Mouse (Mus musculus) limb, embryonic 13.5 days (tissue): Measurements from ENCODE around the gene Ap4s1. TPM values are rescaled to one million over a fixed set of nuclear protein-coding genes. Genes with fewer than 3 reads are reported as not detected.

Experiments used
- ATAC-seq: fragments of 200-750 bp; cut with Nextera tagmentation; 2 replicates; pipeline ENCODE4 v1.8.0; 2017; ENCODE audit warnings: low read depth, moderate number of reproducible peaks, moderate TSS enrichment; ENCODE audit not compliant: low FRiP score
- H3K27ac ChIP-seq: fragments of 300-500 bp; sonication (generic); 2 replicates; pipeline ENCODE4 v1.5.1; 2015; ENCODE audit warnings: inconsistent platforms, mild to moderate bottlenecking, moderate library complexity
- H3K27me3 ChIP-seq: fragments of 300-500 bp; sonication (generic); 2 replicates; pipeline ENCODE4 v1.6.1; 2015; ENCODE audit warnings: mild to moderate bottlenecking, inconsistent platforms
- H3K36me3 ChIP-seq: fragments of 300-500 bp; sonication (generic); 2 replicates; pipeline ENCODE4 v1.6.1; 2015; ENCODE audit warnings: inconsistent platforms, mild to moderate bottlenecking, moderate library complexity
- H3K4me1 ChIP-seq: fragments of 300-500 bp; sonication (generic); 2 replicates; pipeline ENCODE4 v1.6.1; 2015; ENCODE audit warnings: inconsistent platforms
- H3K4me2 ChIP-seq: fragments of 300-500 bp; sonication (generic); replicated peaks from 2 replicates; pipeline ENCODE4 v1.6.1; 2015; ENCODE audit warnings: inconsistent platforms, mild to moderate bottlenecking, moderate library complexity
- H3K4me3 ChIP-seq: fragments of 300-500 bp; sonication (generic); 2 replicates; pipeline ENCODE4 v1.5.1; 2015; ENCODE audit warnings: moderate library complexity, mild to moderate bottlenecking, inconsistent platforms
- H3K9ac ChIP-seq: fragments of 300-500 bp; sonication (generic); 2 replicates; pipeline ENCODE4 v1.6.1; 2015; ENCODE audit warnings: mild to moderate bottlenecking, inconsistent platforms
- H3K9me3 ChIP-seq: fragments of 300-500 bp; sonication (generic); 2 replicates; pipeline ENCODE4 v1.6.1; 2016; ENCODE audit warnings: inconsistent platforms
- WGBS: fragments of 180-500 bp; shearing (Covaris S2); methylation state at CpG from one replicate; pipeline ENCODE4 v1.1.7; 2015; 5-methylcytosine and 5-hydroxymethylcytosine counted together
- polyA plus RNA-seq: library from polyadenylated mRNA; unstranded; fragments of >200 nt; fragmentation: Nextera tagmentation; extraction: Ambion mirVana; gene quantifications from 2 replicates; pipeline ENCODE4 v1.2.1, GENCODE M21; 2015

Gene Ap4s1
- polyA plus RNA-seq, 1 experiment from 2014 or later = 30.2 TPM

DNA sequence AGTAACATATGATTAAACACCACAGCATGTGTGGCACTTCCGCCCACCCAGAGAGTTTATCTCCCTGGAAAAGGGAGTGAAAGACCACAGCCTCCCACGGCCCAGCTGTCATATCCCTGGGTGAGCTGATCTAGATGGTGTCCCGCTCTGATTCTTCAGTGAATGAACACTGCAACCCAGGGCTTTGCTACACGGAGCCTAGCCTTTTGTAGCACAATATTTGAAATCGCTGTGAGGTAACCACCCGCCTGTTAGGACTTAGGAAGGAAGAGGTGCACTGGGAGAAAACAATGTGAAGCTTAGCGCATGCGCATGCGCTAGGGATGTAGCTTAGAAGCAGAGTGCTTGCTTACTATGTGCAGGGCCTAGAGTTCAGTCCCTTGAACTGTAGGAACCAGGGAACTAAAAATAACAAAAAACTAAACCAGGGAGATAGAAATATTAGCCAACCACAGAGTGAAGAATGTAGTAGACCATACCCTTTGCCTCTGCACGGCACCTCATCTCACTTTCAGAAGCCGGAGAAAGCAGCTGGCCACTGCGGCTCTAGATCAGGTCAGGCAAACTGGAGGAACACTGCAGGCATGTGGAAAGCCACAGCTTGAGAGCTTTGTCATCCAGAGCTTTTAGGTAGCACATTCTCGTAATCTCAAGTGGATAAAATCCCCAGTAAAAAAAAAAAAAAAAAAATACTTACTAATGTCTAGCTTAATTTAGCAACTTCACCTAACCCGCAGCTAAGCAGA is 18.3 kb downstream of the Ap4s1 start:
- peak; percentile 38; the same call in 1 of the 2 replicates for ATAC-seq
- 73% methylated on average over 14 of the region's 14 CpGs for WGBS
- Histone ChIP-seq H3K9ac (no peak overlapping the region), H3K4me1 (no peaks in the 10 kb centered on the region), H3K4me3 (no peak overlapping the region), H3K4me2 (no peak overlapping the region), H3K27ac (no peak overlapping the region), H3K36me3 (no peaks in the 10 kb centered on the region), H3K27me3 (no peaks in the 10 kb centered on the region), H3K9me3 (no peaks in the 10 kb centered on the region)

DNA sequence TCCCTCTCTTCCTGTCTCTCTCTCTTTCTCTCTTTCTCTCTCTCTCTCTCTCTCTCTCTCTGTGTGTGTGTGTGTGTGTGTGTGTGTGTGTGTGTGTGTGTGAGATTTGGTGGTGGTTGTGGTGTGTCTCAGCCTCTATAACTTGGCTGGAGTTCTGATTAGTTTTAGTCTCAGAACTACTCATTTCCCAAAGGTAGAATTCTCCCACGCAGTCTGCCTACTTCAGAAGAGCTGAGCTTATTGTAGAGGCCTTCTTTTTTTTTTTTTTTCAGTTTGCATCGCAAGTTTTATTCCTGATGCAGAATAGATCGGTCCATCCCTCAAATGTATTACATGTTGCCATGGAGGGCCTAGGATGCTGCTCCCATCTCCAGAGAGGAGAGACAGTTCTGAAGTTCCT is 18.9 kb downstream of the Ap4s1 start:
- Histone ChIP-seq H3K4me2 (no peak overlapping the region), H3K27ac (no peak overlapping the region), H3K36me3 (no peaks in the 10 kb centered on the region), H3K4me1 (no peaks in the 10 kb centered on the region), H3K9ac (no peak overlapping the region), H3K27me3 (no peaks in the 10 kb centered on the region), H3K9me3 (no peaks in the 10 kb centered on the region), H3K4me3 (no peak overlapping the region)
- WGBS = 80% methylated on average over 3 of the region's 3 CpGs
- no peak for ATAC-seq

DNA sequence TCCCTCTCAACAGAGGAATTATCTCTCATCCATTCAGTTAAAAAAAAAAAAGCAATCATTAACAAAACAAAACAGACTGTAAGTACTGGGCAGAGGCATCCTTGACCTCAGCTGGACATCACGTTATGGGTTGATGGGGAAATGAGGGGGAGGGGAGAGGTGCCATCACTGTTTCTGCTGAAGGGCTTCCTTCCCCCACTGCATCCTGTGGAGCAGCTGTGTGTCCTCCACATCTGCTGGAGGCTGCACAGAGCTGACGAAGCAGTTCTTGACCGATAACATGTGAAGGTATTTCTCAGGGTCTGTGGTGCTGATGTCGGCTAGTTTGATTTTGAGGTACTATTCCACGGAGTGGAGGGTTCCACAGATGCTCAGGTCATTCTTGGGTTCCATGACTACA is 19.3 kb downstream of the Ap4s1 start:
- H3K36me3 ChIP-seq = no peaks in the 10 kb centered on the region
- no peaks in the 10 kb centered on the region for H3K4me1 ChIP-seq
- no peaks in the 10 kb centered on the region for H3K9me3 ChIP-seq
- H3K27me3 ChIP-seq = no peaks in the 10 kb centered on the region
- no peak overlapping the region for H3K27ac ChIP-seq
- 73% methylated on average over 5 of the region's 5 CpGs for WGBS
- H3K4me3 ChIP-seq = no peak overlapping the region
- no peak for ATAC-seq
- H3K9ac ChIP-seq = no peak overlapping the region
- H3K4me2 ChIP-seq = no peak overlapping the region

DNA sequence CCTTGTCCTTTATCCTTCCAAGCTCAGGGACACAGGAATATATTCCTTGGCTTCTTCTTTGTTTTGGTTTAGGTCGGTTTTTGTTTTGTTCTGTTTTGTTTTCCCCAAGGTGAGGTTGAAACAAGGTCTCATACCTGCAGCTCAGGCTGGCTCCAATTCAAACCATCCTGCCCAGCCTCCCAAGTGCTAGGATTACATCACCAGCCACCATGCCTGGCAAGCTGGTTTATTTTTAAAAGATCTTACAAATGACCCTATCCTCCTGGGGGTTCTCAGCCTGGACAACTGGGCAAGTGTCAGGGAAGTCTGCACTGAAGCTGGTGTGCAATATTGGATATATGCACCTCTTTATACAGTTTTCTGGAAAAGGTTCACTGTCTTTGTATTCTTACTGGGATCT is 21.9 kb downstream of the Ap4s1 start:
- no peaks in the 10 kb centered on the region for H3K36me3 ChIP-seq
- no peaks in the 10 kb centered on the region for H3K27me3 ChIP-seq
- H3K4me3 ChIP-seq = no peak overlapping the region
- no peak overlapping the region for H3K4me2 ChIP-seq
- H3K9me3 ChIP-seq = no peaks in the 10 kb centered on the region
- H3K9ac ChIP-seq = no peak overlapping the region
- 82% methylated on average over 1 of the region's 1 CpGs for WGBS
- H3K27ac ChIP-seq = no peak overlapping the region
- no peak for ATAC-seq
- H3K4me1 ChIP-seq = no peaks in the 10 kb centered on the region

DNA sequence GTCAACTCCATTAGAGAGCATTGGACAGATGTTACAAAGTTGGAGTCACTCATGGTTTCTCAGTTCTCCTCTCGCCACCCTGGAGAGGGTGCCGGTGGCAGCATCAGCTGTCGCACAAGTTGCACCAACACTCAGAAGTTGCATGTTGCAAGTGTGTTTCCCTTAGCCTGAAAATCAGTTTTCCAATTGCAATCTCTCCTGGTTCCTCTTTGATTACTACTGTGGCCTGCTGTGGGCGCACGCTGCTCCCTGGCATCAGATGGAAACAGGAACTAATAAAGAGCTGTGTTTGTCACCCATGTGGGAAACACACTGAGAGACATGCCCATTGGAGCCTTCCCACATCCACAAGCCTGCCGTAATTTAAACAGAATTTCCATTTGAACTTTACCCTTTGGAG is 27.8 kb downstream of the Ap4s1 start:
- 80% methylated on average over 6 of the region's 6 CpGs for WGBS

DNA sequence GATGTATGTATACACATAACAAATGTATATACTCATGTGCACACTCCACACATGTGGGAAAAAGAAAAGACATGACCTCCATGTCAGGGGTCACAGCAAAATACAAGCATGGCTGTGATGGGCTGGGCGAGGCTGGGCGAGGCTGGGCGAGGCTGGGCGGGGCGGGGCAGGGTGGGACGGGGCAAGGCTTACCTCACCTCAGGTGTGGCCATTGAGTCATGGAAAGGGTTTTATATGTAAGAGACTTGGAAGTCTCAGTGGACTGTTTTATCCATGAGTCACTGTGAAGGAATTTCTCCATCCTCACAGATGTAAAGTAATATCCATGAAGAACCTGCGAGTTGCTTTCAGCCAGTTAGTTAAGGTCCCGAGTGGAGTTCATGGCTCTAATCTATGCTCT is 31.0 kb downstream of the Ap4s1 start:
- no peaks in the 10 kb centered on the region for H3K4me1 ChIP-seq
- no peaks in the 10 kb centered on the region for H3K27me3 ChIP-seq
- ATAC-seq = no peak
- no peak overlapping the region for H3K27ac ChIP-seq
- H3K4me2 ChIP-seq = no peak overlapping the region
- H3K9ac ChIP-seq = no peak overlapping the region
- no peak overlapping the region for H3K4me3 ChIP-seq
- 88% methylated on average over 8 of the region's 8 CpGs for WGBS
- H3K9me3 ChIP-seq = no peaks in the 10 kb centered on the region
- H3K36me3 ChIP-seq = peaks cover 14% of the 10 kb centered on the region

More for the DNA sequence above, 27.8 kb downstream of the Ap4s1 start:
- ATAC-seq = no peak
- Histone ChIP-seq H3K27me3 (no peaks in the 10 kb centered on the region), H3K27ac (no peak overlapping the region), H3K36me3 (peaks cover 9% of the 10 kb centered on the region), H3K4me2 (no peak overlapping the region), H3K4me3 (no peak overlapping the region), H3K9me3 (no peaks in the 10 kb centered on the region), H3K4me1 (no peaks in the 10 kb centered on the region), H3K9ac (no peak overlapping the region)

DNA sequence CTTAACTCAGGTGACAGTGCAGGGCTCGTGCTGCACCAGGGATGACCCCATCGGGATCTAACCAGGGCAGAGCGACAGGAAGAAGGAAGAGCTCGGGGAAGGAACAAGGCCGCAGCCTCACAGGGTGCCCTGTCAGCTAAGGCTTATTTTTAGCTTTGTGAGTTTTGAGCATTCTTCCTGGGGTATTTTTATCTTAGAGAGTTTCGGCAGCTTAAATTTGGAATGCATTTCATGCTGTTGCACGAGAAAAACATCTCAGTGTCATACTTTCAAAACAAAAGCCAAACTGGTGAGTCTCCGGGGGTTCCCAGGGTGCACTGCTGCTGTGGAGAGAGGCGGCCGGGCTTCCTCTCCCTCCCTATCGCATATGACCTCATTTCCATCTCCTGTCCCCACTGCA is 38.2 kb downstream of the Ap4s1 start:
- Histone ChIP-seq H3K36me3 (peaks cover 11% of the 10 kb centered on the region), H3K4me2 (no peak overlapping the region), H3K9ac (no peak overlapping the region), H3K9me3 (no peaks in the 10 kb centered on the region), H3K4me1 (0 out of 2 replicates have a peak, but pooled peaks cover 1% of the 10 kb centered on the region), H3K27me3 (no peaks in the 10 kb centered on the region), H3K27ac (peak overlapping the region; percentile 28; the same call in 1 of the 2 replicates), H3K4me3 (no peak overlapping the region)
- ATAC-seq = no peak
- 75% methylated on average over 11 of the region's 11 CpGs for WGBS

DNA sequence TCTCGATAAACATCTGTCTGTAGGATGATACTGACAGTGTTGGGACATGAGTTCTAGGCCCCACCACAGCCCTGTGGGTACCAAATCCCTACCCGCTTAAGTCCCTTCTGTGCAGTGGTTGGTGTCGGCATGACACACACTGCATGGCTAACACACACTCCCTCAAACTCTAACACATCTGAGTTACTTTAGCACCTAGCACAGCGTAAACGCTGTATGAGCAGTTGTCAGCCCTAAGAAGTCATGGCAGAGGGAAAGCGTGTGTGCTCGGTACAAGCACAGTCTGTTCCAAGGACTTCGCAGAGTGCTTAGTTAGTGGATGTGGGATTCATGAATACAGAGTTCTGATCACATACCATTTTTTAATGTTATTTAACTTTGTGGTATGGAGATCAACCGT is 39.0 kb downstream of the Ap4s1 start:
- Histone ChIP-seq H3K36me3 (peaks cover 10% of the 10 kb centered on the region), H3K4me2 (no peak overlapping the region), H3K9me3 (no peaks in the 10 kb centered on the region), H3K9ac (no peak overlapping the region), H3K4me1 (0 out of 2 replicates have a peak, but pooled peaks cover 7% of the 10 kb centered on the region), H3K27me3 (no peaks in the 10 kb centered on the region), H3K4me3 (no peak overlapping the region), H3K27ac (0 out of 2 replicates have a peak overlapping the region, but pooled peaks have one; percentile 28)
- ATAC-seq = no peak
- WGBS = 93% methylated on average over 9 of the region's 9 CpGs

DNA sequence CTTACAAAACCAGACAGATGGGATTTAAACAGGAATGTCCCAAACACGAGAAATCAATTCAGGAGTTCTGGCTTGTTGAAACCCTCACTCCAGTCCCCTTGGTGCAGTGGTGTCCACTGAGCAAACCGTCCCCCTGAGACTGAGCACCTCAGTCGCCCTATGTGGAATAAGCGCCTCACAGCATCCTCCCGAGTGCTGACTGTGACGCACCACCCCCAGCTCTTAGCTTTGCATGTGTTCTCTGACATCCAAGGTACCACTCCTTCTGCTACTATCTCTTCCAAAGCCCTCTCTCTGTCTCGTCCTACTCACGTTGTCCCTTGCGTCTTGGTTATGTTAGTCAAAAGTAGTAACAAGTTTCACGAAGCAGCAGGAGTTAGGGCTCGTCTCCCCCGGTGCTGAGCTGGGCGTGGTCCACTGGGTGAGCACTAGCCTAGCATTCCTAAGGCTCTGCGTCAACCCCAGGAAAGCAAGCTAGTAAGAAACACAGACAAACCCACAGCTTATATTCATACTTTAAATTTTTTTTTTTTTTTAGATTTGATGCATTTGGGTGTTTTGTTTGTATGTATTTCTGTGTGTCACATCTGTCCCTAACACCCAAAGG is 43.9 kb downstream of the Ap4s1 start:
- no peak overlapping the region for H3K4me2 ChIP-seq
- no peak overlapping the region for H3K4me3 ChIP-seq
- H3K9ac ChIP-seq = no peak overlapping the region
- no peak overlapping the region for H3K27ac ChIP-seq
- ATAC-seq = no peak
- H3K27me3 ChIP-seq = no peaks in the 10 kb centered on the region
- H3K36me3 ChIP-seq = peaks cover 14% of the 10 kb centered on the region
- H3K4me1 ChIP-seq = peaks cover 21% of the 10 kb centered on the region
- no peaks in the 10 kb centered on the region for H3K9me3 ChIP-seq
- 74% methylated on average over 14 of the region's 14 CpGs for WGBS

DNA sequence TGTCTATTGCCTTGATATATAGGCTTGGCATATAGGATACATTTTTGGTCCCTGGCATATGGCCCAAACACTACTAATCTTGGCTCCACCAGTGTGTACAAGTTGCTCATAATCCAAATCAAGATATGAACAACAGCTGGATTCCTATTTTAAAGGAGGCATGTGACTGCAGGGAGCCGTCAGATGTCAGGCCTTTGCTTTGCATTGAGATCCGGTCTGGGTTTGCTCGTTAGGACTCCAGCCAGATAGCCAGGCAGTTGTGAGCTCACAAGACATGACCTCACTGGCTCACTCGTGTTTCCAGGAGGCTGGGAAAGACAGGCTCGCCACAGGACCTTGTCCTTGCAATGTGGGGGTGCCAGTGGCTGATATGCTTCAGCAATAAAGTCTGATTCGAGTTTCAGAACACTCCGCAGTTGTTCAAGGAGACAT is 45.0 kb downstream of the Ap4s1 start:
- ATAC-seq = peak; percentile 82
- Histone ChIP-seq H3K9me3 (no peaks in the 10 kb centered on the region), H3K27me3 (no peaks in the 10 kb centered on the region), H3K9ac (no peak overlapping the region), H3K27ac (peak overlapping the region; percentile 33; the same call in 1 of the 2 replicates), H3K36me3 (peaks cover 10% of the 10 kb centered on the region), H3K4me1 (peaks cover 21% of the 10 kb centered on the region), H3K4me2 (no peak overlapping the region), H3K4me3 (no peak overlapping the region)
- WGBS = 40% methylated on average over 7 of the region's 7 CpGs

DNA sequence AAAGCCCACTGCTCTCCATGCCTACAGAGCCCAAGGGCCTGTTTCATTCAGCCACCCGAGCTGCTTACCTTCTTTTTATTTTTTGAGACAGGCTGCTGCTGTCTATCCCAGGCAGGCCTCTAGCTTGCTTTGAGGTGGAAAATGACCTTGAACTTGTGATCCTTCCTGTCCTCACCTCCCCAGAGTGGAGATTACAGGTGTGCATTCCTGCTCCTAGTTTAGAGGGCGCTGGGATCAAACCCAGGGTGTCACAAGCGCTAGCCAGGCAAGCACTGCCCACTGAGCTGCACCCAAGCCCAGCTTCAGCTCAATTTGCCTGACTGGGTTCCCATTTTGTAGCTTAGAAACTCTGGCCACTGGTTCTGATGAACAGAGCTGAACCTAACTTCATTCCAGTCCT is 45.5 kb downstream of the Ap4s1 start:
- Histone ChIP-seq H3K4me1 (peaks cover 21% of the 10 kb centered on the region), H3K27me3 (no peaks in the 10 kb centered on the region), H3K36me3 (peaks cover 8% of the 10 kb centered on the region), H3K9me3 (no peaks in the 10 kb centered on the region), H3K4me2 (no peak overlapping the region), H3K27ac (peak overlapping the region; percentile 34; the same call in 1 of the 2 replicates), H3K9ac (no peak overlapping the region), H3K4me3 (no peak overlapping the region)
- 68% methylated on average over 3 of the region's 3 CpGs for WGBS
- ATAC-seq = no peak

DNA sequence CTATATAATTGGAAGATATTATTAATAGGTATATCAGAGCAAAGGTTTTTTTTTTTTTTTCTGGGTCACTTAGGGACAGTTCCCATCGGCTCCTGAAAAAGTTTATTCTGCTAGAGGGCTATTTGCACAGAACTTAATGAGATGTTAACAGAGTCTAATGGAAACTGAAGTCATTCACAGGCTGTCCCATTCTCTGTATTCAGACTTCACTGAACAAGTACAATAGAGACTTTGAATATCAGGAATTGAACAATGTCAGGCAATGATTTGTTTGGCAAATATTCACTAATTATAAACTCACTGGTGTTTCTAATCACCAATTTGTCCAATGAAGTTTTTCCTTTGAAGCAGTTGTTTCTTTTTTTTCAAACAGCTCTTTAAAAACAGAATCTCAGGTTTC is 46.0 kb downstream of the Ap4s1 start:
- H3K27ac ChIP-seq = no peak overlapping the region
- H3K4me1 ChIP-seq = peaks cover 21% of the 10 kb centered on the region
- no peaks in the 10 kb centered on the region for H3K27me3 ChIP-seq
- H3K36me3 ChIP-seq = peaks cover 13% of the 10 kb centered on the region
- H3K9ac ChIP-seq = no peak overlapping the region
- no peak overlapping the region for H3K4me2 ChIP-seq
- H3K9me3 ChIP-seq = no peaks in the 10 kb centered on the region
- no peak overlapping the region for H3K4me3 ChIP-seq
- 79% methylated on average over 1 of the region's 1 CpGs for WGBS
- no peak for ATAC-seq
